ENCODE assay signal across 21 mouse cellular contexts in genomic region chr5:52429731-52430480, GRCm38 (mm10). TPM values are rescaled to one million over a fixed set of nuclear protein-coding genes. Genes with fewer than 3 reads are reported as not detected.
A peak's percentile ranks its signal among the peaks of the same experiment; 100 is the strongest.
DNase-seq lines count a peak whose midpoint lies in the region; ATAC-seq and TF ChIP-seq lines count a peak whose summit lies in the region.
"Had no signal": no experiment of that assay in that cellular context is flagged by ENCODE, and none has a peak within 500 bp of the region (broad histone marks: within the 10 kb centered on the region; RNA-seq: fewer than 3 reads in every experiment).

No protein-coding gene starts in this region.

- no peak overlapping the region for H3K4me2 ChIP-seq in kidney, embryonic 14.5 days (replicated peaks; ENCODE audit: low read depth, low read length)
- no peak overlapping the region for H3K4me2 ChIP-seq in midbrain, embryonic 13.5 days (replicated peaks)
- H3K4me2 ChIP-seq in forebrain, postnatal 0 days (ENCODE audit: low read depth), result no peak overlapping the region
- H3K4me2 ChIP-seq: embryonic facial prominence, embryonic 13.5 days; forebrain, embryonic 12.5 days; heart, embryonic 12.5 days; intestine, embryonic 15.5 days had no signal

- H3K27me3 ChIP-seq in kidney, embryonic 14.5 days (ENCODE audit: control insufficient read depth, insufficient read depth, low read length), result no peaks in the 10 kb centered on the region
- H3K27me3 ChIP-seq in midbrain, embryonic 13.5 days, result no peaks in the 10 kb centered on the region
- no peaks in the 10 kb centered on the region for H3K27me3 ChIP-seq in midbrain, embryonic 10.5 days (ENCODE audit: low read depth, poor library complexity, severe bottlenecking)
- no peaks in the 10 kb centered on the region for H3K27me3 ChIP-seq in forebrain, postnatal 0 days (ENCODE audit: insufficient read depth, low read length)
- H3K27me3 ChIP-seq: embryonic facial prominence, embryonic 13.5 days; forebrain, embryonic 12.5 days; heart, embryonic 12.5 days; intestine, embryonic 15.5 days; Patski had no signal

- H3K27ac ChIP-seq in kidney, embryonic 14.5 days (ENCODE audit: low read depth, low read length), result no peak overlapping the region
- no peak overlapping the region for H3K27ac ChIP-seq in midbrain, embryonic 13.5 days
- H3K27ac ChIP-seq in midbrain, embryonic 10.5 days (replicated peaks), result no peak overlapping the region
- H3K27ac ChIP-seq in forebrain, postnatal 0 days (ENCODE audit: low read depth, low read length), result no peak overlapping the region
- H3K27ac ChIP-seq: embryonic facial prominence, embryonic 13.5 days; forebrain, embryonic 12.5 days; gastrocnemius, adult 2 months; intestine, embryonic 15.5 days had no signal

- no peak for TF ChIP-seq POLR2A in brain, embryonic 14.5 days (IDR thresholded peaks at IDR 0.05; ENCODE audit: borderline replicate concordance, extremely low read depth, insufficient read depth, insufficient read length, poor library complexity, severe bottlenecking)

- DNase-seq in adrenal gland, adult 8-10 months, result peak; percentile 13
- no peak for DNase-seq in adrenal gland, adult 18-20 months (ENCODE audit: low spot score in 2 of 2)
- peak; percentile 6 for DNase-seq in kidney, adult 11 months
- DNase-seq in midbrain, embryonic 10.5 days (ENCODE audit: low spot score), result no peak
- peak; percentile 41 for DNase-seq in brain, embryonic 14.5 days (ENCODE audit: low read depth)
- no peak for DNase-seq in forebrain, postnatal 0 days
- DNase-seq: cerebellum, adult 18-20 months; cerebellum, adult 9-11 months; cerebellum, postnatal 36 days; gastrocnemius, adult 2 months; gastrocnemius, postnatal 25 days had no signal

- 64% methylated on average over 14 of the region's 14 CpGs for WGBS in kidney, embryonic 14.5 days
- WGBS in midbrain, embryonic 13.5 days, result 50% methylated on average over 14 of the region's 14 CpGs
- 85% methylated on average over 14 of the region's 14 CpGs for WGBS in midbrain, embryonic 10.5 days
- WGBS in forebrain, postnatal 0 days, result 55% methylated on average over 14 of the region's 14 CpGs

- no peak overlapping the region for H3K4me3 ChIP-seq in kidney, embryonic 14.5 days (ENCODE audit: low read length)
- no peak overlapping the region for H3K4me3 ChIP-seq in midbrain, embryonic 13.5 days (replicated peaks)
- H3K4me3 ChIP-seq in midbrain, embryonic 10.5 days, result no peak overlapping the region
- no peak overlapping the region for H3K4me3 ChIP-seq in forebrain, postnatal 0 days (ENCODE audit: low read depth, low read length)
- H3K4me3 ChIP-seq: embryonic facial prominence, embryonic 13.5 days; forebrain, embryonic 12.5 days; gastrocnemius, adult 2 months; heart, embryonic 12.5 days; intestine, embryonic 15.5 days had no signal

- TF ChIP-seq CTCF in brain, embryonic 14.5 days (IDR thresholded peaks at IDR 0.05; ENCODE audit: borderline replicate concordance, extremely low read depth, insufficient read depth, insufficient read length), result no peak
- no peak for TF ChIP-seq CTCF in forebrain, postnatal 0 days (IDR thresholded peaks at IDR 0.05; ENCODE audit: low read depth)

- H3K4me1 ChIP-seq in kidney, embryonic 14.5 days (ENCODE audit: control insufficient read depth, insufficient read depth, low read length), result no peaks in the 10 kb centered on the region
- peaks cover 19% of the 10 kb centered on the region for H3K4me1 ChIP-seq in midbrain, embryonic 13.5 days (replicated peaks)
- H3K4me1 ChIP-seq in midbrain, embryonic 10.5 days, result no peaks in the 10 kb centered on the region
- H3K4me1 ChIP-seq in forebrain, postnatal 0 days (ENCODE audit: insufficient read depth), result no peaks in the 10 kb centered on the region
- H3K4me1 ChIP-seq: embryonic facial prominence, embryonic 13.5 days; heart, embryonic 12.5 days; intestine, embryonic 15.5 days had no signal

- no peak for ATAC-seq in kidney, embryonic 14.5 days (ENCODE audit: low FRiP score, low TSS enrichment)
- ATAC-seq in midbrain, embryonic 13.5 days, result peak; percentile 72; the same call in 1 of the 2 replicates
- no peak for ATAC-seq in forebrain, postnatal 0 days
- ATAC-seq: activated CD4-positive, CD25-positive, alpha-beta regulatory T cell, adult 4 months; forebrain, embryonic 16.5 days; intestine, embryonic 15.5 days; Patski had no signal

- no peak overlapping the region for H3K9ac ChIP-seq in kidney, embryonic 14.5 days (ENCODE audit: low read depth, low read length)
- no peak overlapping the region for H3K9ac ChIP-seq in midbrain, embryonic 13.5 days (replicated peaks)
- H3K9ac ChIP-seq in forebrain, postnatal 0 days, result no peak overlapping the region
- H3K9ac ChIP-seq: embryonic facial prominence, embryonic 13.5 days; forebrain, embryonic 12.5 days; heart, embryonic 12.5 days; intestine, embryonic 15.5 days had no signal

- H3K36me3 ChIP-seq in kidney, embryonic 14.5 days (ENCODE audit: control insufficient read depth, insufficient read depth, low read length), result no peaks in the 10 kb centered on the region
- no peaks in the 10 kb centered on the region for H3K36me3 ChIP-seq in midbrain, embryonic 13.5 days
- no peaks in the 10 kb centered on the region for H3K36me3 ChIP-seq in midbrain, embryonic 10.5 days
- H3K36me3 ChIP-seq in forebrain, postnatal 0 days (ENCODE audit: insufficient read depth), result no peaks in the 10 kb centered on the region
- H3K36me3 ChIP-seq: embryonic facial prominence, embryonic 13.5 days; forebrain, embryonic 12.5 days; heart, embryonic 12.5 days; intestine, embryonic 15.5 days had no signal

- H3K9me3 ChIP-seq in kidney, embryonic 14.5 days (ENCODE audit: control insufficient read depth, low read length), result no peaks in the 10 kb centered on the region
- no peaks in the 10 kb centered on the region for H3K9me3 ChIP-seq in midbrain, embryonic 13.5 days
- no peaks in the 10 kb centered on the region for H3K9me3 ChIP-seq in midbrain, embryonic 10.5 days (replicated peaks)
- no peaks in the 10 kb centered on the region for H3K9me3 ChIP-seq in forebrain, postnatal 0 days (ENCODE audit: low read length)
- H3K9me3 ChIP-seq: embryonic facial prominence, embryonic 13.5 days; forebrain, embryonic 12.5 days; heart, embryonic 12.5 days; intestine, embryonic 15.5 days had no signal

RNA-seq across cellular contexts. Expression of gene Ccdc149, which starts 41.4 kb away (rescaled TPM):
- total RNA-seq in adrenal gland, adult 8-10 months (2022), result 10 to 100 TPM in 3 of 4 experiments, 1 to 10 TPM in 1; 8.9 to 16.8 (median 13.3) TPM
- total RNA-seq in adrenal gland, adult 18-20 months (2021), result 1 to 10 TPM; 6.2 to 6.8 TPM
- polyA plus RNA-seq in kidney, embryonic 14.5 days (2014; fragmentation: Nextera tagmentation; extraction: Ambion mirVana), result 1.8 and 2.1 TPM in 2 replicates
- 8.2 and 9.7 TPM in 2 replicates for polyA plus RNA-seq in midbrain, embryonic 13.5 days (2015; fragmentation: Nextera tagmentation; extraction: Ambion mirVana)
- polyA plus RNA-seq in midbrain, embryonic 10.5 days (2016; fragmentation: Nextera tagmentation; extraction: Ambion mirVana), result 1.9 and 2.9 TPM in 2 replicates
- polyA plus RNA-seq in brain, embryonic 14.5 days (2012; rRNA removed), result 8.0 and 11.3 TPM in 2 replicates
- total RNA-seq in forebrain, postnatal 0 days (2014; rRNA removed), result 16.1 and 21.4 TPM in 2 replicates
- 13.4 and 16.0 TPM in 2 replicates for polyA plus RNA-seq in forebrain, postnatal 0 days (2015; fragmentation: Nextera tagmentation; extraction: Ambion mirVana)
- total RNA-seq: MEL had no signal
- polyA plus RNA-seq: activated CD4-positive, CD25-positive, alpha-beta regulatory T cell, adult 4 months had no signal

Comparison
In these comparisons a context has a peak if more than half of its experiments do, and no peak if none do; other contexts are left out.
1. DNase-seq: peak in adrenal gland, adult 8-10 months (single experiment), kidney, adult 11 months (single experiment) and brain, embryonic 14.5 days (single experiment); none in adrenal gland, adult 18-20 months (0 of 2), midbrain, embryonic 10.5 days (single experiment) and forebrain, postnatal 0 days (single experiment).